Mouse (Mus musculus): Measurements from ENCODE around the gene Mapkap1.

- no peak for TF ChIP-seq ZC3H11A (IDR thresholded peaks at IDR 0.05; ENCODE audit: low read depth, low read length)
- no peak for TF ChIP-seq CTCF (conservative IDR thresholded peaks at IDR 0.05 in 1 of 2, IDR thresholded peaks at IDR 0.05 in 1 of 2; ENCODE audit: low read depth in 2 of 2, low read length in 2 of 2)
Measured at GRCm38 (mm10) chr2:34518526-34518925, 112.0 kb downstream of the Mapkap1 start.

Data from CH12.LX (cell line).